Mouse (Mus musculus) ovary, adult 18-20 months (tissue): ENCODE data around the gene Krt73.

ENCODE experiments used
- DNase-seq: peaks from one replicate; pipeline ENCODE4 v3.0.0; 2022; ENCODE audit warnings: low spot score, mixed read lengths

Gene Krt73

GRCm38 (mm10) chr15:101802296-101802835 is at the start of gene Krt73:
Gene Krt73, minus strand, starts transcription at chr15:101802346.
- DNase-seq: no peak

GRCm38 (mm10) chr15:101850694-101851093 is 48.5 kb upstream of the Krt73 start, which contains the start of gene Krt1:
Gene Krt1, minus strand, starts transcription at chr15:101850794.
- DNase-seq: no peak

- DNase-seq: peak; percentile 23
These were observed 43.8 kb upstream of the Krt73 start for GRCm38 (mm10) chr15:101845971-101846403.

GRCm38 (mm10) chr15:101843192-101843591 is 41.0 kb upstream of the Krt73 start:
- no peak for DNase-seq

GRCm38 (mm10) chr15:101834784-101835328 is 32.7 kb upstream of the Krt73 start:
- DNase-seq: no peak

- DNase-seq: no peak
These were observed 31.0 kb upstream of the Krt73 start for GRCm38 (mm10) chr15:101833131-101833530.

GRCm38 (mm10) chr15:101829441-101829840 is 27.3 kb upstream of the Krt73 start:
- DNase-seq: no peak

GRCm38 (mm10) chr15:101821786-101822185 is 19.6 kb upstream of the Krt73 start:
- DNase-seq: no peak

- DNase-seq: no peak
These were observed 15.7 kb upstream of the Krt73 start, which contains the start of gene Krt2 for GRCm38 (mm10) chr15:101817875-101818274. Gene Krt2, minus strand, starts transcription at chr15:101818169.

- peak; percentile 30 for DNase-seq
These were observed 1.1 kb upstream of the Krt73 start for GRCm38 (mm10) chr15:101803052-101803822.

- DNase-seq: no peak
These were observed 11.3 kb downstream of the Krt73 start for GRCm38 (mm10) chr15:101790867-101791266.

GRCm38 (mm10) chr15:101786360-101786759 is 15.8 kb downstream of the Krt73 start, which contains the start of gene Krt72:
Gene Krt72, minus strand, starts transcription at chr15:101786460.
- no peak for DNase-seq

- no peak for DNase-seq
These were observed 28.7 kb downstream of the Krt73 start for GRCm38 (mm10) chr15:101773420-101773819.

- DNase-seq: peak; percentile 62
These were observed 29.4 kb downstream of the Krt73 start for GRCm38 (mm10) chr15:101772711-101773081.

GRCm38 (mm10) chr15:101772080-101772710 is 30.0 kb downstream of the Krt73 start:
- DNase-seq: no peak

GRCm38 (mm10) chr15:101770226-101770625 is 31.9 kb downstream of the Krt73 start:
- no peak for DNase-seq
